In genomic region chr17:29100627-29101026, GRCm38 (mm10) we compare ENCODE assay signal across 19 mouse cellular contexts. TPM values are rescaled to one million over a fixed set of nuclear protein-coding genes. Genes with fewer than 3 reads are reported as not detected.
DNase-seq lines count a peak whose midpoint lies in the region; ATAC-seq and TF ChIP-seq lines count a peak whose summit lies in the region.
"Had no signal": no experiment of that assay in that cellular context is flagged by ENCODE, and none has a peak within 500 bp of the region (broad histone marks: within the 10 kb centered on the region; RNA-seq: fewer than 3 reads in every experiment).

No protein-coding gene starts in this region.

- H3K27me3 ChIP-seq in midbrain, embryonic 11.5 days (ENCODE audit: control insufficient read depth, insufficient read depth, low read length) = no peaks in the 10 kb centered on the region
- no peaks in the 10 kb centered on the region for H3K27me3 ChIP-seq in midbrain, embryonic 16.5 days (ENCODE audit: control insufficient read depth, insufficient read depth, low read depth, low read length)
- H3K27me3 ChIP-seq in myocyte (ENCODE audit: control insufficient read depth, insufficient read depth, insufficient read length) = no peaks in the 10 kb centered on the region
- peaks cover 11% of the 10 kb centered on the region for H3K27me3 ChIP-seq in hindbrain, embryonic 10.5 days (ENCODE audit: insufficient read depth, poor library complexity, severe bottlenecking)
- H3K27me3 ChIP-seq: hindbrain, embryonic 15.5 days had no signal

- no peak overlapping the region for H3K4me3 ChIP-seq in midbrain, embryonic 11.5 days (ENCODE audit: low read depth, low read length)
- H3K4me3 ChIP-seq in midbrain, embryonic 16.5 days (ENCODE audit: low read depth, low read length) = no peak overlapping the region
- H3K4me3 ChIP-seq in myocyte = no peak overlapping the region
- H3K4me3 ChIP-seq in hindbrain, embryonic 10.5 days = no peak overlapping the region
- H3K4me3 ChIP-seq: embryonic facial prominence, embryonic 13.5 days; gastrocnemius, adult 2 months; hindbrain, embryonic 15.5 days had no signal

- H3K36me3 ChIP-seq in midbrain, embryonic 11.5 days (ENCODE audit: control insufficient read depth, insufficient read depth, low read length) = no peaks in the 10 kb centered on the region
- peaks cover 13% of the 10 kb centered on the region for H3K36me3 ChIP-seq in midbrain, embryonic 16.5 days (ENCODE audit: control insufficient read depth, insufficient read depth, low read length)
- peaks cover 49% of the 10 kb centered on the region for H3K36me3 ChIP-seq in myocyte (ENCODE audit: control insufficient read depth, insufficient read depth)
- H3K36me3 ChIP-seq in hindbrain, embryonic 10.5 days = peaks cover 20% of the 10 kb centered on the region

- H3K4me1 ChIP-seq in midbrain, embryonic 11.5 days (ENCODE audit: control insufficient read depth, insufficient read depth, low read length) = no peaks in the 10 kb centered on the region
- peaks cover 4% of the 10 kb centered on the region for H3K4me1 ChIP-seq in midbrain, embryonic 16.5 days (ENCODE audit: control insufficient read depth, insufficient read depth, low read length)
- peaks cover 3% of the 10 kb centered on the region; the same call in 1 of the 2 replicates for H3K4me1 ChIP-seq in hindbrain, embryonic 10.5 days (replicated peaks)

- no peaks in the 10 kb centered on the region for H3K9me3 ChIP-seq in midbrain, embryonic 11.5 days (ENCODE audit: control insufficient read depth, low read length)
- H3K9me3 ChIP-seq in midbrain, embryonic 16.5 days (replicated peaks; ENCODE audit: control insufficient read depth, low read length, poor library complexity, severe bottlenecking) = no peaks in the 10 kb centered on the region
- peaks cover 17% of the 10 kb centered on the region for H3K9me3 ChIP-seq in hindbrain, embryonic 10.5 days
- H3K9me3 ChIP-seq: hindbrain, embryonic 15.5 days had no signal

- H3K4me2 ChIP-seq in midbrain, embryonic 11.5 days = no peak overlapping the region
- no peak overlapping the region for H3K4me2 ChIP-seq in midbrain, embryonic 16.5 days (ENCODE audit: low read length)
- no peak overlapping the region for H3K4me2 ChIP-seq in myocyte (ENCODE audit: low read depth)
- H3K4me2 ChIP-seq: embryonic facial prominence, embryonic 13.5 days; hindbrain, embryonic 15.5 days had no signal

- peak; percentile 65 for TF ChIP-seq POLR2A in myocyte (IDR thresholded peaks at IDR 0.05; ENCODE audit: insufficient read length, low read depth)

- no peak overlapping the region for H3K27ac ChIP-seq in midbrain, embryonic 11.5 days (ENCODE audit: low read depth, low read length)
- H3K27ac ChIP-seq in midbrain, embryonic 16.5 days (ENCODE audit: low read length) = no peak overlapping the region
- no peak overlapping the region for H3K27ac ChIP-seq in hindbrain, embryonic 10.5 days
- H3K27ac ChIP-seq: embryonic facial prominence, embryonic 13.5 days; gastrocnemius, adult 2 months; hindbrain, embryonic 15.5 days had no signal

- intact Hi-C loops in heart, postnatal 14 days (cut with DNase I) = loop anchor here (1.0 kb wide), 1 partner anchor 10 kb away; no protein-coding TSS in a partner anchor

- peaks cover 28% of the 10 kb centered on the region for H3K79me2 ChIP-seq in myocyte (ENCODE audit: control insufficient read depth, insufficient read depth)

- H3ac ChIP-seq in myocyte (ENCODE audit: control insufficient read depth, insufficient read length) = no peak overlapping the region

- WGBS in midbrain, embryonic 11.5 days = 95% methylated on average over 7 of the region's 7 CpGs
- 93% methylated on average over 7 of the region's 7 CpGs for WGBS in midbrain, embryonic 16.5 days
- WGBS in hindbrain, embryonic 10.5 days = 91% methylated on average over 7 of the region's 7 CpGs

- no peak for ATAC-seq in midbrain, embryonic 11.5 days (ENCODE audit: low FRiP score)
- ATAC-seq in midbrain, embryonic 16.5 days = no peak
- ATAC-seq: forebrain, embryonic 14.5 days had no signal

- peak; percentile 1 for DNase-seq in heart, postnatal 4 days
- no peak for DNase-seq in heart, postnatal 14 days
- peak; percentile 51 for DNase-seq in midbrain, embryonic 11.5 days (ENCODE audit: low spot score, missing footprints)
- DNase-seq in thymus, postnatal 4 days = peak; percentile 2
- no peak for DNase-seq in thymus, postnatal 25 days
- no peak for DNase-seq in hindbrain, embryonic 10.5 days (ENCODE audit: low spot score)
- DNase-seq: adrenal gland, adult 2 months; adrenal gland, postnatal 25 days; cerebellum, adult 18-20 months; cerebellum, adult 9-11 months; cerebellum, postnatal 36 days; gastrocnemius, adult 2 months; gastrocnemius, postnatal 25 days had no signal

- H3K9ac ChIP-seq in midbrain, embryonic 11.5 days (ENCODE audit: low read length) = no peak overlapping the region
- no peak overlapping the region for H3K9ac ChIP-seq in midbrain, embryonic 16.5 days (ENCODE audit: low read depth, low read length)
- H3K9ac ChIP-seq: embryonic facial prominence, embryonic 13.5 days; hindbrain, embryonic 15.5 days had no signal

TF ChIP-seq in myocyte, 11 proteins besides CTCF, POLR2A, EP300 and RAD21:
- peak; percentile 80 for TF ChIP-seq POLR2AphosphoS2 (IDR thresholded peaks at IDR 0.05; ENCODE audit: insufficient read length, low read depth)
- TF ChIP-seq MYOG (IDR thresholded peaks at IDR 0.05; ENCODE audit: control insufficient read depth in 1 of 3, insufficient read depth in 1 of 3, insufficient read length in 2 of 3, low read depth in 2 of 3) = no peak
- no peak for TF ChIP-seq USF1 (IDR thresholded peaks at IDR 0.05; ENCODE audit: low read depth)
- no peak for TF ChIP-seq TCF3 (IDR thresholded peaks at IDR 0.05; ENCODE audit: insufficient read length, low read depth)
- no peak for TF ChIP-seq TCF12 (IDR thresholded peaks at IDR 0.05; ENCODE audit: insufficient read depth, poor library complexity, severe bottlenecking)
- TF ChIP-seq SRF (IDR thresholded peaks at IDR 0.05; ENCODE audit: control insufficient read depth, insufficient read length, low read depth) = no peak
- TF ChIP-seq REST (IDR thresholded peaks at IDR 0.05; ENCODE audit: insufficient read depth, insufficient read length) = no peak
- TF ChIP-seq CEBPB (IDR thresholded peaks at IDR 0.05; ENCODE audit: insufficient read depth, poor library complexity, severe bottlenecking) = no peak

RNA-seq across cellular contexts. Expression of gene Cdkn1a, which starts 9.9 kb away (rescaled TPM):
- total RNA-seq in heart, postnatal 4 days (2021) = 10 to 100 TPM; 55.9 to 57.1 TPM
- 100 to 1,000 TPM; 105 to 121 TPM for total RNA-seq in heart, postnatal 14 days (2021)
- 16.1 and 17.4 TPM in 2 replicates for polyA plus RNA-seq in midbrain, embryonic 11.5 days (2014; fragmentation: Nextera tagmentation; extraction: Ambion mirVana)
- polyA plus RNA-seq in midbrain, embryonic 16.5 days (2015; fragmentation: Nextera tagmentation; extraction: Ambion mirVana) = 115 and 148 TPM in 2 replicates
- polyA plus RNA-seq in myocyte (2012; fragmentation: generic; extraction: Trizol) = 2,069 TPM
- polyA plus RNA-seq in hindbrain, embryonic 10.5 days (2016; fragmentation: Nextera tagmentation; extraction: Ambion mirVana) = 29.9 and 36.0 TPM in 2 replicates

RNA-seq across cellular contexts. Expression of gene Rab44, which starts 13.3 kb away (rescaled TPM):
- under 1 TPM; 0.47 to 0.57 TPM for total RNA-seq in heart, postnatal 4 days (2021)
- total RNA-seq in heart, postnatal 14 days (2021) = under 1 TPM; 0.73 to 0.76 TPM
- polyA plus RNA-seq in midbrain, embryonic 11.5 days (2014; fragmentation: Nextera tagmentation; extraction: Ambion mirVana) = 0.22 and 0.44 TPM in 2 replicates
- 0.08 and 0.17 TPM in 2 replicates for polyA plus RNA-seq in midbrain, embryonic 16.5 days (2015; fragmentation: Nextera tagmentation; extraction: Ambion mirVana)
- 6.8 TPM for polyA plus RNA-seq in myocyte (2012; fragmentation: generic; extraction: Trizol)
- 0.04 TPM in 1 of 2 replicates, not detected in the other for polyA plus RNA-seq in hindbrain, embryonic 10.5 days (2016; fragmentation: Nextera tagmentation; extraction: Ambion mirVana)
- polyA plus RNA-seq: forebrain, embryonic 14.5 days; hindbrain, embryonic 11.5 days had no signal

Comparison
In these comparisons a context has a peak if more than half of its experiments do, and no peak if none do; other contexts are left out.
1. DNase-seq: peak in heart, postnatal 4 days (single experiment), midbrain, embryonic 11.5 days (single experiment) and thymus, postnatal 4 days (single experiment); none in heart, postnatal 14 days (0 of 2), thymus, postnatal 25 days (single experiment) and hindbrain, embryonic 10.5 days (single experiment).
2. RNA of gene Cdkn1a, which starts 9.9 kb away (polyA plus RNA-seq): 2,069 TPM in myocyte (single experiment); 115 to 148 TPM in midbrain, embryonic 16.5 days, 29.9 to 36.0 TPM in hindbrain, embryonic 10.5 days and 16.1 to 17.4 TPM in midbrain, embryonic 11.5 days; every median in the first group is over 10 times any median in the second.